Mouse (Mus musculus): Measurements from ENCODE around the gene Nfic. TPM values are rescaled to one million over a fixed set of nuclear protein-coding genes. Genes with fewer than 3 reads are reported as not detected.

Nfic gene
- polyA plus RNA-seq, 1 experiment from 2014 or later = 21.1 TPM

DNA sequence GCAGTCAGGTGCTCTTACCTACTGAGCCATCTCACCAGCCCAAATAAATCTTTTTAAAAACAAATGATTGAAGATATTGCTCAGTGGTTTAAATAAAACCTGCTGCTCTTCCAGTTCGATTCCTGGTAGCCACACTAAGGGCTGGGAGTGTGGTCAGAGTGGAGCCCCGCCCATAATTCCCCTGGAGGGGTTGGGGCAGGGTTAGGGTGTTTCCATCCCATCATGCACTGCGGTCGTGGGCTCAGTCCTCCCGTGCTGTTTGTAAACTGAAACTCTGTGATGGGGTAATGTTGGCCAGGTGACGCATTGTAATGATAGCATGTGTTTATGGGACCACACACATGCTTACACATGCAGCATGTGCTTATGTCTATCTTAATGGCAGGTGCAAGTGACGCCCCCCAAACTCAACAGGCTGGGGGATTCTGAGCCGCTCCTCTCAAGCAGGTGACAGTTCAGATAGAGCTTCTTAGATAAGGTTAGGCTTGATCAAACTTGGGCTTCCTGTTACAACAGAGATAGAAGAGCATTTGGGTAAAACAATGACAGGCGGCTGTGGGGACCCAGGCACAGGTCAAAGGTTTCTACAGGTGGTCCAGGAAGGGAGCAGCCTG, 103.7 kb downstream of the Nfic start:
- Histone ChIP-seq H3K9ac (replicated peaks) (no peak overlapping the region), H3K9me3 (ENCODE audit: low read length) (no peaks in the 10 kb centered on the region), H3K27me3 (ENCODE audit: insufficient read depth, low read length) (no peaks in the 10 kb centered on the region), H3K36me3 (replicated peaks; ENCODE audit: insufficient read depth, low read length) (peaks cover 10% of the 10 kb centered on the region), H3K4me2 (ENCODE audit: low read depth, low read length) (peak overlapping the region; percentile 67), H3K27ac (ENCODE audit: low read depth) (peak overlapping the region; percentile 50), H3K4me3 (ENCODE audit: low read depth, low read length) (peak overlapping the region; percentile 11; the same call in 1 of the 2 replicates), H3K4me1 (ENCODE audit: insufficient read depth) (peaks cover 51% of the 10 kb centered on the region)
- ATAC-seq (no peak), DNase-seq (peak; percentile 74)
- 15% methylated on average over 9 of the region's 9 CpGs for WGBS (ENCODE audit: insufficient replicate concordance)
- TF ChIP-seq CTCF (IDR thresholded peaks at IDR 0.05; ENCODE audit: low read depth) (no peak), EP300 (IDR thresholded peaks at IDR 0.05; ENCODE audit: low read depth) (0 out of 2 replicates have a peak, but pooled peaks have one; percentile 10)

DNA sequence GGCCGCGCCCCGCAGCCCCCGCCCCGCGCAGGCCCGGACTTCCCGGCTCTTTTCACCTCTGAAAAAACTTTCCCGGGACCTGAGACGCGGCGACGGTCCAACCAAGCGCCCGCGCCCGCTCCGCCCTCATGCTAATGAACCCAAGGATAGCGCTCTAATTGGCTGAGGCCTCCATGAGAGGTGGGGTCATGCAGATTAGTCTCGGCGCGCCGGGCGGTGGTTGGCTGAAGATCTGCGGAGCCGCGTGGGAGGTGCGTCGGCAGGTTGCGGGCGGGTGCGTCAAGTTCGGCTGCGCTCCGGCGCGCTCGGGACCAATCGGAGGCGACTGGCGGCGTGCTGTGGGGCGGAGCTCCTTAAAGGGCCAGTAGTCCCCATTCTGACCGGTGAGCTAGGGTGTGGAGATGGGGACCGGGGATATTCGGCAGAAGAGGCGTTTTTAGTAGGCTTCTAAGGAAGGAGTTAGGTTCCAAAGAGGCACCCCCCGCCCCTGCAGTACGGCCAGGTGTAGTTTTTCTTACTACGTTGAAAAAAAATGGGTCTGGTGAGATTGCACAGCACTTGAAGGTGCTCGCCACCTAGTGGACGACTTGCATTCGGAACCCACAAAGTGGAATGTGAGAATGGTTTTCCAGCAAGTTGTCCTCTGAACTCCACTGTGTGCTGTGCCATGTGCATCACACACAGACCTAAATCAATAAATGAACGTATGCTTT, 104.9 kb downstream of the Nfic start, which contains the start of gene Hmg20b:
Hmg20b (minus strand) TSS at position 130 of the 713 bp plus-strand sequence.
- no peaks in the 10 kb centered on the region for H3K27me3 ChIP-seq (ENCODE audit: insufficient read depth, low read length)
- peak within 1 kb of the TSS; percentile 87 for H3K9ac ChIP-seq (replicated peaks)
- peak within 1 kb of the TSS; percentile 89 for H3K4me3 ChIP-seq (ENCODE audit: low read depth, low read length)
- H3K9me3 ChIP-seq (ENCODE audit: low read length) = no peaks in the 10 kb centered on the region
- H3K4me2 ChIP-seq (ENCODE audit: low read depth, low read length) = peak within 1 kb of the TSS; percentile 99
- peaks cover 47% of the 10 kb centered on the region for H3K4me1 ChIP-seq (ENCODE audit: insufficient read depth)
- peaks cover 10% of the 10 kb centered on the region for H3K36me3 ChIP-seq (replicated peaks; ENCODE audit: insufficient read depth, low read length)
- DNase-seq = peak; percentile 99
- H3K27ac ChIP-seq (ENCODE audit: low read depth) = peak within 1 kb of the TSS; percentile 89
- 2% methylated on average over 54 of the region's 54 CpGs for WGBS (ENCODE audit: insufficient replicate concordance)
- peak; percentile 95 for ATAC-seq
- TF ChIP-seq CTCF (IDR thresholded peaks at IDR 0.05; ENCODE audit: low read depth) = peak; percentile 95
- TF ChIP-seq EP300 (IDR thresholded peaks at IDR 0.05; ENCODE audit: low read depth) = peak; percentile 11; the same call in 1 of the 2 replicates

GRCm38 (mm10) chr10:81349961-81350350, 105.5 kb downstream of the Nfic start:
- Histone ChIP-seq H3K27ac (ENCODE audit: low read depth) (peak overlapping the region; percentile 89), H3K9ac (replicated peaks) (peak overlapping the region; percentile 87), H3K36me3 (replicated peaks; ENCODE audit: insufficient read depth, low read length) (peaks cover 10% of the 10 kb centered on the region), H3K4me1 (ENCODE audit: insufficient read depth) (peaks cover 47% of the 10 kb centered on the region), H3K9me3 (ENCODE audit: low read length) (no peaks in the 10 kb centered on the region), H3K27me3 (ENCODE audit: insufficient read depth, low read length) (no peaks in the 10 kb centered on the region), H3K4me3 (ENCODE audit: low read depth, low read length) (peak overlapping the region; percentile 89), H3K4me2 (ENCODE audit: low read depth, low read length) (peak overlapping the region; percentile 99)
- no peak for DNase-seq
- no peak for TF ChIP-seq CTCF (IDR thresholded peaks at IDR 0.05; ENCODE audit: low read depth)
- no peak for TF ChIP-seq EP300 (IDR thresholded peaks at IDR 0.05; ENCODE audit: low read depth)
- 2% methylated on average over 25 of the region's 29 CpGs for WGBS (ENCODE audit: insufficient replicate concordance)
- ATAC-seq = no peak

DNA sequence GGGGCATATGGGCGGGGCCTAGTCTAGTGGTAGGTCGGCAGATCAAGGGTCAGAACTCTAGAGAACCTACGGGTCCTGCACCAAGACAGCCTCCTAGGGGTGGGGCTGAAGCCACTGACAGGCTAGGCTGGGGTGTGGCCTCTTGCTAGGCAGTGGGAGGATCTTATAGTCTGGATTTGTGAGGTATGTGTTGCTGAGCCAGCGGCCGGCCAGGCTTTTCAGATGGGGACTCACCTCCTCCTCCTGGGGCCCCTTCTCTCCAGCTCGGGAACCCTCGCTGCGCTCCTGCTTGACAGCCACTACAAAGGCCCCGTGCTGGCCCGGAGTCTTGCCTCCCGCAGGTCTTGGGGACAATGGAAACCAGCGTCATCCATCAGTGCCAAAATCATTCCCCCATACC, 106.3 kb downstream of the Nfic start:
- Histone ChIP-seq H3K27me3 (ENCODE audit: insufficient read depth, low read length) (peaks cover 6% of the 10 kb centered on the region; the same call in 1 of the 2 replicates), H3K36me3 (replicated peaks; ENCODE audit: insufficient read depth, low read length) (peaks cover 10% of the 10 kb centered on the region), H3K9ac (replicated peaks) (peak overlapping the region; percentile 87), H3K27ac (ENCODE audit: low read depth) (peak overlapping the region; percentile 89), H3K9me3 (ENCODE audit: low read length) (no peaks in the 10 kb centered on the region), H3K4me3 (ENCODE audit: low read depth, low read length) (peak overlapping the region; percentile 89), H3K4me2 (ENCODE audit: low read depth, low read length) (peak overlapping the region; percentile 99), H3K4me1 (ENCODE audit: insufficient read depth) (peaks cover 47% of the 10 kb centered on the region)
- no peak for TF ChIP-seq CTCF (IDR thresholded peaks at IDR 0.05; ENCODE audit: low read depth)
- no peak for TF ChIP-seq EP300 (IDR thresholded peaks at IDR 0.05; ENCODE audit: low read depth)
- DNase-seq (peak; percentile 71), ATAC-seq (no peak)
- WGBS (ENCODE audit: insufficient replicate concordance) = 12% methylated on average over 12 of the region's 12 CpGs

DNA sequence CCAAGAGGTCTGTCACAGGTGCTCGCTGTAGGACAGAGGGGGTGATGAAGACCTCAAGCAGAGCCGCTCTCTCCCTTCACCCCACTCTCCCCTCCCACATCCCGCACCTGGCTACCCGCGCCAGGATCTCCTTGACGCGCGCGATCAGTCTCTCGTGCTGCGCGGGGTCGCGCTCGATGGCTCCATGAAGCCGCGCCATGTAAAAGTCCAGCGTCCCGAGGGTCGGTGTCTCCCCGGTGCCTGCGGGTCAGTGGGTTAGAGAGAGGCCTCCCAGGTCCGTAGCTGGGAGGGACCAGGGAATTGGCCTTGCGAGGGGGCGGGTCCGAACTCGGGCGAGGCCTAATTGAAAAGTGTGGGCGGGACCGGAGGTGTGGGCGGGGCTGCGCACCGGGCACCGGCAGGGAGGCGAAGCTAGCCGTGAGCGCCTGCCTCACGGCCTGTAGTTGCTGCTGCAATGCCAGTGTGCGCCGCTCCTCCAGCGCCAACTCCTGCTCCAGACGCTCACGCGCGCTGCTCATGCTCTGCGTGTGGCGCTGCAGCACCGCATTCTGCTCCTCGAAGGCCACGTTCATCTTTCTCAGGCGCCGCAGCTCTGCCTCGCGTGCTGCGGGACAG, 108.9 kb downstream of the Nfic start:
- WGBS (ENCODE audit: insufficient replicate concordance) = 16% methylated on average over 50 of the region's 55 CpGs
- Histone ChIP-seq H3K4me2 (ENCODE audit: low read depth, low read length) (peak overlapping the region; percentile 75), H3K27me3 (ENCODE audit: insufficient read depth, low read length) (peaks cover 30% of the 10 kb centered on the region), H3K9ac (replicated peaks) (0 out of 2 replicates have a peak overlapping the region, but pooled peaks have one; percentile 16), H3K4me1 (ENCODE audit: insufficient read depth) (peaks cover 35% of the 10 kb centered on the region), H3K4me3 (ENCODE audit: low read depth, low read length) (peak overlapping the region; percentile 30), H3K36me3 (replicated peaks; ENCODE audit: insufficient read depth, low read length) (peaks cover 10% of the 10 kb centered on the region), H3K9me3 (ENCODE audit: low read length) (no peaks in the 10 kb centered on the region), H3K27ac (ENCODE audit: low read depth) (no peak overlapping the region)
- peak; percentile 37 for TF ChIP-seq CTCF (IDR thresholded peaks at IDR 0.05; ENCODE audit: low read depth)
- TF ChIP-seq EP300 (IDR thresholded peaks at IDR 0.05; ENCODE audit: low read depth) = no peak
- ATAC-seq (peak; percentile 9; the same call in 1 of the 2 replicates), DNase-seq (peak; percentile 90)

Small RNAs within 50 kb of the gene (microRNA-seq; reads per million reads assigned to microRNA genes)
- gene Gm25595 (not detected), gene Mir1191b (not detected), gene Mir6913 (not detected)

Other genes with a start within 250 kb of the Nfic start
- gene Atcay, start 224.8 kb downstream of the Nfic start, polyA plus RNA-seq (2015; fragmentation: Nextera tagmentation; extraction: Ambion mirVana) = not detected in 2 replicates
- 0.09 and 0.61 TPM in 2 replicates for gene Zfr2, start 222.5 kb downstream of the Nfic start, polyA plus RNA-seq (2015; fragmentation: Nextera tagmentation; extraction: Ambion mirVana)
- 1.7 TPM in 2 replicates for gene Matk, start 202.7 kb downstream of the Nfic start, polyA plus RNA-seq (2015; fragmentation: Nextera tagmentation; extraction: Ambion mirVana)
- 110 and 112 TPM in 2 replicates for gene Mrpl54, start 188.7 kb downstream of the Nfic start, polyA plus RNA-seq (2015; fragmentation: Nextera tagmentation; extraction: Ambion mirVana)
- 21.1 and 23.2 TPM in 2 replicates for gene Apba3, start 188.7 kb downstream of the Nfic start, polyA plus RNA-seq (2015; fragmentation: Nextera tagmentation; extraction: Ambion mirVana)
- 1.7 and 1.8 TPM in 2 replicates for gene Tjp3, start 164.1 kb downstream of the Nfic start, polyA plus RNA-seq (2015; fragmentation: Nextera tagmentation; extraction: Ambion mirVana)
- 8.8 and 9.7 TPM in 2 replicates for gene Pip5k1c, start 162.7 kb downstream of the Nfic start, polyA plus RNA-seq (2015; fragmentation: Nextera tagmentation; extraction: Ambion mirVana)
- 12.4 and 12.9 TPM in 2 replicates for gene Cactin, start 134.5 kb downstream of the Nfic start, polyA plus RNA-seq (2015; fragmentation: Nextera tagmentation; extraction: Ambion mirVana)
- 5.2 and 5.4 TPM in 2 replicates for gene Tbxa2r, start 126.9 kb downstream of the Nfic start, polyA plus RNA-seq (2015; fragmentation: Nextera tagmentation; extraction: Ambion mirVana)
- 0.02 and 0.08 TPM in 2 replicates for gene Gipc3, start 112.4 kb downstream of the Nfic start, polyA plus RNA-seq (2015; fragmentation: Nextera tagmentation; extraction: Ambion mirVana)
- 26.4 and 27.1 TPM in 2 replicates for gene Hmg20b, start 105.2 kb downstream of the Nfic start, polyA plus RNA-seq (2015; fragmentation: Nextera tagmentation; extraction: Ambion mirVana)
- gene Mfsd12, start 98.1 kb downstream of the Nfic start, polyA plus RNA-seq (2015; fragmentation: Nextera tagmentation; extraction: Ambion mirVana) = 6.8 and 7.9 TPM in 2 replicates
- gene 4930404N11Rik, start 89.8 kb downstream of the Nfic start, polyA plus RNA-seq (2015; fragmentation: Nextera tagmentation; extraction: Ambion mirVana) = 0.71 and 0.94 TPM in 2 replicates
- 69.7 and 74.6 TPM in 2 replicates for gene Fzr1, start 77.1 kb downstream of the Nfic start, polyA plus RNA-seq (2015; fragmentation: Nextera tagmentation; extraction: Ambion mirVana)
- gene Dohh, start 71.2 kb downstream of the Nfic start, polyA plus RNA-seq (2015; fragmentation: Nextera tagmentation; extraction: Ambion mirVana) = 39.3 and 42.1 TPM in 2 replicates
- gene Gm48551, start 71.2 kb downstream of the Nfic start, polyA plus RNA-seq (2015; fragmentation: Nextera tagmentation; extraction: Ambion mirVana) = 0.40 and 0.70 TPM in 2 replicates
- not detected in 2 replicates for gene Gm48552, start 66.6 kb downstream of the Nfic start, polyA plus RNA-seq (2015; fragmentation: Nextera tagmentation; extraction: Ambion mirVana)
- gene Smim24, start 62.6 kb downstream of the Nfic start, polyA plus RNA-seq (2015; fragmentation: Nextera tagmentation; extraction: Ambion mirVana) = 1.7 and 2.0 TPM in 2 replicates
- not detected in 2 replicates for gene Celf5, start 27.1 kb upstream of the Nfic start, polyA plus RNA-seq (2015; fragmentation: Nextera tagmentation; extraction: Ambion mirVana)
- gene Ncln, start 40.8 kb upstream of the Nfic start, polyA plus RNA-seq (2015; fragmentation: Nextera tagmentation; extraction: Ambion mirVana) = 29.2 and 30.6 TPM in 2 replicates
- 6.3 and 7.4 TPM in 2 replicates for gene S1pr4, start 44.5 kb upstream of the Nfic start, polyA plus RNA-seq (2015; fragmentation: Nextera tagmentation; extraction: Ambion mirVana)
- 4.0 and 4.4 TPM in 2 replicates for gene Gna15, start 68.6 kb upstream of the Nfic start, polyA plus RNA-seq (2015; fragmentation: Nextera tagmentation; extraction: Ambion mirVana)
- 18.3 and 19.2 TPM in 2 replicates for gene Gna11, start 89.6 kb upstream of the Nfic start, polyA plus RNA-seq (2015; fragmentation: Nextera tagmentation; extraction: Ambion mirVana)
- 256 and 266 TPM in 2 replicates for gene Aes, start 103.9 kb upstream of the Nfic start, polyA plus RNA-seq (2015; fragmentation: Nextera tagmentation; extraction: Ambion mirVana)
- 1.2 and 2.2 TPM in 2 replicates for gene Tle2, start 118.9 kb upstream of the Nfic start, polyA plus RNA-seq (2015; fragmentation: Nextera tagmentation; extraction: Ambion mirVana)
- 2.9 and 3.0 TPM in 2 replicates for gene Tle6, start 145.4 kb upstream of the Nfic start, polyA plus RNA-seq (2015; fragmentation: Nextera tagmentation; extraction: Ambion mirVana)
- gene BC025920, start 150.6 kb upstream of the Nfic start, polyA plus RNA-seq (2015; fragmentation: Nextera tagmentation; extraction: Ambion mirVana) = 0.13 TPM in 2 replicates
- 4.5 and 6.1 TPM in 2 replicates for gene Sirt6, start 172.2 kb upstream of the Nfic start, polyA plus RNA-seq (2015; fragmentation: Nextera tagmentation; extraction: Ambion mirVana)
- gene Ankrd24, start 172.9 kb upstream of the Nfic start, polyA plus RNA-seq (2015; fragmentation: Nextera tagmentation; extraction: Ambion mirVana) = 1.8 and 2.1 TPM in 2 replicates
- gene Gm10778, start 193.4 kb upstream of the Nfic start, polyA plus RNA-seq (2015; fragmentation: Nextera tagmentation; extraction: Ambion mirVana) = 1.1 and 1.2 TPM in 2 replicates
- gene Zfp433, start 249.2 kb upstream of the Nfic start, polyA plus RNA-seq (2015; fragmentation: Nextera tagmentation; extraction: Ambion mirVana) = 3.1 and 4.5 TPM in 2 replicates

All from liver, postnatal 0 days (tissue).